Mouse (Mus musculus): ENCODE measurements around the gene Anxa4. TPM values are rescaled to one million over a fixed set of nuclear protein-coding genes. Genes with fewer than 3 reads are reported as not detected.

The Anxa4 gene
- polyA plus RNA-seq, 1 experiment from 2014 or later = 6.8 TPM

DNA sequence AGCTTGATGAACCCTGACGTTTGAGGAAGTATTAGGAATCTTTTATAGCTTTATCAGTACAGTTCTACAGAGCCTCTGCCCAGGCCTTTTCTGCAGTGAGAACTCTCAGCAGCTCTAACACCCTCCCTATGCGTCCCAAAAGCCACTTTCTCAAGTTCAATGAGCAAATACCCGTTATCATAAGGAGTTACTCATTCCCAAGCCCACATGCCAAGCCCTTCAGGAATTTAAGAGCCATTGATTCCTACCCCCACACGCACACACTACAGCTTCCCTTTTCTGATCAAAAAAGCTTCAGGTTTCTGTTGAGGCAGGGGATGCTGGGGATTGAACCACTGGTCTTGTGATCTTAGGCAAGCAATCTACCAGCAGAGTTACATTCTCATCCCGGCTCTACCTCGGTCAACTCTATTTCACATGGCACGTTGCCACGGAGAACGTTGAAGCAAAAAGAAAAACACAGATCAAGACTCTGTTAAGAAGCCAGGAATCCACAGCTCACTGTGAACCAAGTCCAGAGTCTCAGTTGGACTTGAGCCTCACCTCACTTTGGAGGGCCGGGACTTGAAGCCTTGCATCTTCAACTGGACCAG, 2.9 kb downstream of the Anxa4 start:
- peaks cover 16% of the 10 kb centered on the region for H3K4me1 ChIP-seq
- H3K4me3 ChIP-seq = no peak overlapping the region
- H3K27ac ChIP-seq (replicated peaks) = no peak overlapping the region
- H3K27me3 ChIP-seq (replicated peaks; ENCODE audit: low read depth, poor library complexity, severe bottlenecking) = peaks cover 53% of the 10 kb centered on the region
- no peaks in the 10 kb centered on the region for H3K9me3 ChIP-seq
- WGBS = 89% methylated on average over 10 of the region's 10 CpGs
- no peak for DNase-seq (ENCODE audit: low spot score)
- no peaks in the 10 kb centered on the region for H3K36me3 ChIP-seq (replicated peaks)

GRCm38 (mm10) chr6:86788242-86788641, 5.1 kb downstream of the Anxa4 start:
- Histone ChIP-seq H3K4me1 (peaks cover 11% of the 10 kb centered on the region), H3K9me3 (no peaks in the 10 kb centered on the region), H3K27ac (replicated peaks) (no peak overlapping the region), H3K27me3 (replicated peaks; ENCODE audit: low read depth, poor library complexity, severe bottlenecking) (peaks cover 31% of the 10 kb centered on the region), H3K36me3 (replicated peaks) (no peaks in the 10 kb centered on the region), H3K4me3 (no peak overlapping the region)
- DNase-seq (ENCODE audit: low spot score) = no peak
- 83% methylated on average over 4 of the region's 4 CpGs for WGBS

DNA sequence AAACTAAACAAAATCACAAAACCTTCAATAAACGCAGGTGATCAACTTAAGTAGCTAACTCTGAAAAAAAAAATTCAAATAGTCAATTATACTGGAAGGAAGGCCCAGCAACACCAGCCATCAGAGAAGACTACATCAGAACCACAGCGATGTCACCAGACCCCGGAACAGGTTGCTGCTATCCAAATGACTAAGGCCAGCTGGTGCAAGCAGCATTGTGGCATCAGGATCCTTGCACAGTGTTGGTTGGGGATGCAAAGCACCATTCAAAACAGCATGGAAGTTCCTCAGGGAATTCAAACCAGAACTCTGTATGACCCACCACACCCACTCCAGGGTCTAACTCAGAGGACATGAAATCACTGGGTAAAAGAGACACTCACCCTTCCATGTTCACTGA, 6.8 kb downstream of the Anxa4 start:
- H3K36me3 ChIP-seq (replicated peaks) = no peaks in the 10 kb centered on the region
- no peak overlapping the region for H3K4me3 ChIP-seq
- H3K4me1 ChIP-seq = 0 out of 2 replicates have a peak, but pooled peaks cover 2% of the 10 kb centered on the region
- no peaks in the 10 kb centered on the region for H3K9me3 ChIP-seq
- DNase-seq (ENCODE audit: low spot score) = no peak
- no peak overlapping the region for H3K27ac ChIP-seq (replicated peaks)
- 93% methylated on average over 3 of the region's 3 CpGs for WGBS
- peaks cover 14% of the 10 kb centered on the region for H3K27me3 ChIP-seq (replicated peaks; ENCODE audit: low read depth, poor library complexity, severe bottlenecking)

GRCm38 (mm10) chr6:86784739-86785138, 8.6 kb downstream of the Anxa4 start:
- Histone ChIP-seq H3K9me3 (no peaks in the 10 kb centered on the region), H3K36me3 (replicated peaks) (no peaks in the 10 kb centered on the region), H3K27me3 (replicated peaks; ENCODE audit: low read depth, poor library complexity, severe bottlenecking) (no peaks in the 10 kb centered on the region), H3K27ac (replicated peaks) (no peak overlapping the region), H3K4me3 (no peak overlapping the region), H3K4me1 (0 out of 2 replicates have a peak, but pooled peaks cover 2% of the 10 kb centered on the region)
- DNase-seq (ENCODE audit: low spot score) = no peak
- WGBS = 88% methylated on average over 3 of the region's 3 CpGs

DNA sequence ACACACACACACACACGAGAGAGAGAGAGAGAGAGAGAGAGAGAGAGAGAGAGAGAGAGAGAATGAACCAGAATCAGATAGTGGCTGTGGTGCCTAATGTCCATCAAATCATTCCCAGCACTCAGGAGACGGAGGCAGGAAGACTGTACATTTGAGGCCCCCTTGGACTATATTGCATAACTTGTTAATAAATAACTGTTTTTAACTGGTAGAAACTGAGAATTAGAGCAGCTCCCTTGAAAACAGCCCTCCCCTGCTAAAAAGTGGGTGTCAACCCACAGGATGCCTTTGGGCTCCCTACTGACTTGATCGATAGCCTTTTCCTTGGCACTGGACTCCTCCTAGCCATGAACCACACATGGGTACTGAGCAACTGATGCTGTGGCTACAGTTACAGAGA, 11.0 kb downstream of the Anxa4 start:
- Histone ChIP-seq H3K27me3 (replicated peaks; ENCODE audit: low read depth, poor library complexity, severe bottlenecking) (no peaks in the 10 kb centered on the region), H3K9me3 (no peaks in the 10 kb centered on the region), H3K4me3 (no peak overlapping the region), H3K4me1 (0 out of 2 replicates have a peak, but pooled peaks cover 2% of the 10 kb centered on the region), H3K36me3 (replicated peaks) (no peaks in the 10 kb centered on the region), H3K27ac (replicated peaks) (no peak overlapping the region)
- no peak for DNase-seq (ENCODE audit: low spot score)
- WGBS = 92% methylated on average over 2 of the region's 3 CpGs

GRCm38 (mm10) chr6:86781361-86781957, 11.9 kb downstream of the Anxa4 start:
- 40% methylated on average over 2 of the region's 2 CpGs for WGBS
- Histone ChIP-seq H3K4me3 (no peak overlapping the region), H3K9me3 (no peaks in the 10 kb centered on the region), H3K36me3 (replicated peaks) (no peaks in the 10 kb centered on the region), H3K4me1 (0 out of 2 replicates have a peak, but pooled peaks cover 2% of the 10 kb centered on the region), H3K27ac (replicated peaks) (no peak overlapping the region), H3K27me3 (replicated peaks; ENCODE audit: low read depth, poor library complexity, severe bottlenecking) (no peaks in the 10 kb centered on the region)
- DNase-seq (ENCODE audit: low spot score) = no peak

- Histone ChIP-seq H3K4me1 (no peaks in the 10 kb centered on the region), H3K27me3 (replicated peaks; ENCODE audit: low read depth, poor library complexity, severe bottlenecking) (no peaks in the 10 kb centered on the region), H3K27ac (replicated peaks) (no peak overlapping the region), H3K9me3 (no peaks in the 10 kb centered on the region), H3K4me3 (no peak overlapping the region), H3K36me3 (replicated peaks) (no peaks in the 10 kb centered on the region)
- no peak for DNase-seq (ENCODE audit: low spot score)
- WGBS = 88% methylated on average over 10 of the region's 10 CpGs
These were observed 14.3 kb downstream of the Anxa4 start for GRCm38 (mm10) chr6:86778910-86779594.

DNA sequence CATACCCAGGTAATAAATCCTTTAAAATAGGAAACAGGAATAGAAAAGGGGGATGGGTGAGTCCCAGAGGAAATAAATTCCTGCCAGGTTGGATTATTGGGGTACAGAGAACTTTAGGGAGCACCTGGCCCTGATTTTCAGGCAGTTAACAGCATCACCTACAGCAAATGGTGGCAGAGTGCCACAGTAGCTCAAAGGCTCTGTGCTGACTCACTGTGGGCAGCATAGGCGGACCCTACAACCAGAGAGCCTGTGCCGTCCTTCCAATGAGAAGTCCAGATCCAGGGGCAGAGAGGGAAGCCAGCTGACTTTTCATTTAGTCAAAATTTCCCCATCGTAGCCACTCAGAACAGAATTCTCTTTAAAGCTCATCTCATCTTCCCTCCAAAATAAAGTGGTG, 16.2 kb downstream of the Anxa4 start:
- Histone ChIP-seq H3K9me3 (no peaks in the 10 kb centered on the region), H3K4me3 (no peak overlapping the region), H3K27ac (replicated peaks) (no peak overlapping the region), H3K4me1 (no peaks in the 10 kb centered on the region), H3K36me3 (replicated peaks) (no peaks in the 10 kb centered on the region), H3K27me3 (replicated peaks; ENCODE audit: low read depth, poor library complexity, severe bottlenecking) (no peaks in the 10 kb centered on the region)
- 77% methylated on average over 3 of the region's 3 CpGs for WGBS
- no peak for DNase-seq (ENCODE audit: low spot score)

GRCm38 (mm10) chr6:86776706-86777071, 16.7 kb downstream of the Anxa4 start:
- WGBS = 70% methylated on average over 4 of the region's 4 CpGs
- no peak overlapping the region for H3K27ac ChIP-seq (replicated peaks)
- no peaks in the 10 kb centered on the region for H3K36me3 ChIP-seq (replicated peaks)

DNA sequence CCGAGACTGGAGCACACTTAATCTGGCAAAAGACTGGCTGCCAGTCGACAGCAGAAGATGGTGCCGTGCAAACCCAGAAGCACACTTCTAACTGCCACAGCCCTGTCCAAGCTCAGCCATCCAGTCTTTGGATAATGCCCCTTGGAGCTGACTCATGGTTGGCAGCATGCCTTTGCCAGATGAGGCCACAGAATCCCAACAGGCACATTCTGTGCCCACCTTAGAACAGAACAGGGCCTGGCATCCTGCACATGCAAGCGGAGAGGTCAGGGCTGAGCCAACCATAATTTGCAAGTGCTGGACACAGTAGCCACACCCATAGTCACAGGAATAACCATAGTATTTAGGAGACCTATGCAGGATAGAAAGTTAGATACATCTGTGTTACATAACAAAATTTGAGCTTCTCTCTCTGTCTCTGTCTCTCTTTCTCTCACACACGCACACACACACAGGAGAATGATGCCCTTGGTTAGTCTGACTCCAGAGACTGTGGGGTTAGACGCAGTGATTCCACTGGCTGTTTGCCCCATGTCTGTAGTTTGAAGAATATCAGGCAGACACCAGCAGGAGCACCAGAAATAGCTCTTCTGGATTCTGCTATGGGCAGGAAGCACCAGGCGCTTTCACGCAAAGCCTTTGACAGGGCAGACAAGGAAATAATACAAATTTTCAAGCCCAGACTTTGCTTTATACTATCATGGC, 17.2 kb downstream of the Anxa4 start:
- no peak overlapping the region for H3K4me3 ChIP-seq
- H3K9me3 ChIP-seq = no peaks in the 10 kb centered on the region
- H3K36me3 ChIP-seq (replicated peaks) = no peaks in the 10 kb centered on the region
- 89% methylated on average over 8 of the region's 8 CpGs for WGBS
- H3K27ac ChIP-seq (replicated peaks) = no peak overlapping the region
- no peaks in the 10 kb centered on the region for H3K27me3 ChIP-seq (replicated peaks; ENCODE audit: low read depth, poor library complexity, severe bottlenecking)
- no peaks in the 10 kb centered on the region for H3K4me1 ChIP-seq
- DNase-seq (ENCODE audit: low spot score) = no peak

More at GRCm38 (mm10) chr6:86776706-86777071, 16.7 kb downstream of the Anxa4 start:
- no peak overlapping the region for H3K4me3 ChIP-seq
- no peaks in the 10 kb centered on the region for H3K4me1 ChIP-seq
- no peaks in the 10 kb centered on the region for H3K27me3 ChIP-seq (replicated peaks; ENCODE audit: low read depth, poor library complexity, severe bottlenecking)
- no peak for DNase-seq (ENCODE audit: low spot score)
- H3K9me3 ChIP-seq = no peaks in the 10 kb centered on the region

DNA sequence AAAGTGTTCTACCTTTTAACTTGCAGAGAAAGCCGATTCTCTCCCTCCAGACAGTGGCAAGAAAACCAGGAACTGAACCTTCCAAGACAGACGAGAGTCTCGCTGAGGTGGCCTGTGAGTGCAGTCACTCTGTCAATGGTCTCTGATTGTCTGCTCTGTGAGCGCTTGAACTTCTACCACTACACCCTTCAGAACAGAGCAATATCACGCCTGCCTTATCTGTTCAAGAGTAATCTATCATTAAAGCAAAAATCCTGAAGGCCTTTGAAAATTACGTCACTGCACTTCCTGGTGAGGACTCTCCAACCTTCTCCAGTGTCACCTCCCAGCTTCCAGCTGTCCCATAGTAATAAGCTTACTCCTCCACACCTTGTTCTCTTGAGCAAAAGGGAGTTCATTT, 18.4 kb downstream of the Anxa4 start:
- Histone ChIP-seq H3K36me3 (replicated peaks) (no peaks in the 10 kb centered on the region), H3K4me1 (no peaks in the 10 kb centered on the region), H3K4me3 (no peak overlapping the region), H3K27ac (replicated peaks) (no peak overlapping the region), H3K27me3 (replicated peaks; ENCODE audit: low read depth, poor library complexity, severe bottlenecking) (no peaks in the 10 kb centered on the region), H3K9me3 (no peaks in the 10 kb centered on the region)
- no peak for DNase-seq (ENCODE audit: low spot score)
- 88% methylated on average over 6 of the region's 6 CpGs for whole genome bisulfite sequencing

DNA sequence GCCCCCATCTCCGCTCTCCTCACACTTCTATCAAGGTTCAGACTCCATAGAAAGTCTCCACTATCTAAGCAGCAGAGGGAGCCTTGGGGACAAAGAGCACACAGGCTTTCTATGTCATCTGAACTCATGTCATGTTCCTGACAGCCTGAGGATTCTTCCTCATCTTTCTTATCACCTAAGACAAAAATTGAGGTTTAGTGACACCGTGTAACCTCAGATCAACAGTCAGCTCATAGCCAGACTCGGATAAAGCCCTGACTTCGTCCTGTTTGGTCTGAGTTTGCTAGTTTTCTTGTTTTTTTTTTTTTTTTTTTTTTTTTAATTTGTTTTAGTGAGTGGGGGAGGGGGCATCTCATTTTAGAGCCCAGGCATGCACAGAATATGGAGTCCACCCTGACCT, 19.6 kb downstream of the Anxa4 start:
- 88% methylated on average over 4 of the region's 4 CpGs for WGBS
- Histone ChIP-seq H3K4me3 (no peak overlapping the region), H3K4me1 (no peaks in the 10 kb centered on the region), H3K9me3 (no peaks in the 10 kb centered on the region), H3K27me3 (replicated peaks; ENCODE audit: low read depth, poor library complexity, severe bottlenecking) (no peaks in the 10 kb centered on the region), H3K27ac (replicated peaks) (no peak overlapping the region), H3K36me3 (replicated peaks) (no peaks in the 10 kb centered on the region)
- no peak for DNase-seq (ENCODE audit: low spot score)

All from embryonic facial prominence, embryonic 10.5 days (tissue).